Mouse (Mus musculus): ENCODE results near the gene Bax. TPM values are rescaled to one million over a fixed set of nuclear protein-coding genes. Genes with fewer than 3 reads are reported as not detected.
"Not testable (repeated sequence)": the region's sequence is repeated elsewhere in the genome, so short reads cannot be mapped to it uniquely, and the experiment has no call there.

Bax gene
- polyA plus RNA-seq, 1 experiment: 196 TPM

- no peak overlapping the region for H3K4me3 ChIP-seq (ENCODE audit: insufficient read depth, low read length)
- TF ChIP-seq POLR2A (IDR thresholded peaks at IDR 0.05; ENCODE audit: borderline replicate concordance, low read depth, low read length): no peak
- TF ChIP-seq CTCF (IDR thresholded peaks at IDR 0.05; ENCODE audit: low read depth, low read length): no peak
- H3K27ac ChIP-seq (ENCODE audit: insufficient read depth, low read depth, low read length): no peak overlapping the region
- peaks cover 13% of the 10 kb centered on the region for H3K4me1 ChIP-seq (ENCODE audit: control insufficient read depth, insufficient read depth, low read length)
Measured at GRCm38 (mm10) chr7:45492951-45493350, 26.3 kb upstream of the Bax start.

GRCm38 (mm10) chr7:45492225-45492844, 25.6 kb upstream of the Bax start:
- no peak overlapping the region for H3K4me3 ChIP-seq (ENCODE audit: insufficient read depth, low read length)
- H3K4me1 ChIP-seq (ENCODE audit: control insufficient read depth, insufficient read depth, low read length): peaks cover 19% of the 10 kb centered on the region
- H3K27ac ChIP-seq (ENCODE audit: insufficient read depth, low read depth, low read length): no peak overlapping the region
- no peak for TF ChIP-seq CTCF (IDR thresholded peaks at IDR 0.05; ENCODE audit: low read depth, low read length)
- no peak for TF ChIP-seq POLR2A (IDR thresholded peaks at IDR 0.05; ENCODE audit: borderline replicate concordance, low read depth, low read length)

- TF ChIP-seq POLR2A (IDR thresholded peaks at IDR 0.05; ENCODE audit: borderline replicate concordance, low read depth, low read length) (no peak), CTCF (IDR thresholded peaks at IDR 0.05; ENCODE audit: low read depth, low read length) (no peak)
- H3K4me1 ChIP-seq (ENCODE audit: control insufficient read depth, insufficient read depth, low read length): peaks cover 21% of the 10 kb centered on the region
Measured at GRCm38 (mm10) chr7:45491264-45491663, 24.6 kb upstream of the Bax start.

GRCm38 (mm10) chr7:45490822-45491221, 24.1 kb upstream of the Bax start:
- H3K27ac ChIP-seq (ENCODE audit: insufficient read depth, low read depth, low read length): no peak overlapping the region

More at GRCm38 (mm10) chr7:45491264-45491663, 24.6 kb upstream of the Bax start:
- Histone ChIP-seq H3K4me3 (ENCODE audit: insufficient read depth, low read length) (no peak overlapping the region), H3K27ac (ENCODE audit: insufficient read depth, low read depth, low read length) (no peak overlapping the region)

GRCm38 (mm10) chr7:45489578-45489977, 22.9 kb upstream of the Bax start:
- TF ChIP-seq POLR2A (IDR thresholded peaks at IDR 0.05; ENCODE audit: borderline replicate concordance, low read depth, low read length): no peak
- no peak for TF ChIP-seq CTCF (IDR thresholded peaks at IDR 0.05; ENCODE audit: low read depth, low read length)
- Histone ChIP-seq H3K27ac (ENCODE audit: insufficient read depth, low read depth, low read length) (no peak overlapping the region), H3K4me1 (ENCODE audit: control insufficient read depth, insufficient read depth, low read length) (peaks cover 21% of the 10 kb centered on the region), H3K4me3 (ENCODE audit: insufficient read depth, low read length) (no peak overlapping the region)

More at GRCm38 (mm10) chr7:45490822-45491221, 24.1 kb upstream of the Bax start:
- TF ChIP-seq POLR2A (IDR thresholded peaks at IDR 0.05; ENCODE audit: borderline replicate concordance, low read depth, low read length) (no peak), CTCF (IDR thresholded peaks at IDR 0.05; ENCODE audit: low read depth, low read length) (no peak)
- H3K4me3 ChIP-seq (ENCODE audit: insufficient read depth, low read length): no peak overlapping the region
- H3K4me1 ChIP-seq (ENCODE audit: control insufficient read depth, insufficient read depth, low read length): peaks cover 21% of the 10 kb centered on the region

- TF ChIP-seq POLR2A (IDR thresholded peaks at IDR 0.05; ENCODE audit: borderline replicate concordance, low read depth, low read length): peak; percentile 49; the same call in 1 of the 2 replicates
- TF ChIP-seq CTCF (IDR thresholded peaks at IDR 0.05; ENCODE audit: low read depth, low read length): 0 out of 2 replicates have a peak, but pooled peaks have one; percentile 7
- Histone ChIP-seq H3K4me3 (ENCODE audit: insufficient read depth, low read length) (peak within 1 kb of the TSS; percentile 79), H3K27ac (ENCODE audit: insufficient read depth, low read depth, low read length) (peak within 1 kb of the TSS; percentile 54), H3K4me1 (ENCODE audit: control insufficient read depth, insufficient read depth, low read length) (peaks cover 21% of the 10 kb centered on the region)
Measured at GRCm38 (mm10) chr7:45488293-45489204, 21.9 kb upstream of the Bax start, which contains the start of gene Dhdh. TSS of gene Dhdh (minus strand) at chr7:45488805.

GRCm38 (mm10) chr7:45487861-45488292, 21.2 kb upstream of the Bax start:
- H3K27ac ChIP-seq (ENCODE audit: insufficient read depth, low read depth, low read length): no peak overlapping the region
- H3K4me3 ChIP-seq (ENCODE audit: insufficient read depth, low read length): peak overlapping the region; percentile 79
- peaks cover 21% of the 10 kb centered on the region for H3K4me1 ChIP-seq (ENCODE audit: control insufficient read depth, insufficient read depth, low read length)
- no peak for TF ChIP-seq CTCF (IDR thresholded peaks at IDR 0.05; ENCODE audit: low read depth, low read length)
- no peak for TF ChIP-seq POLR2A (IDR thresholded peaks at IDR 0.05; ENCODE audit: borderline replicate concordance, low read depth, low read length)

GRCm38 (mm10) chr7:45486761-45487415, 20.2 kb upstream of the Bax start, which contains the start of gene Gm45808:
TSS of gene Gm45808 (minus strand) at chr7:45486811.
- TF ChIP-seq CTCF (IDR thresholded peaks at IDR 0.05; ENCODE audit: low read depth, low read length): no peak
- no peak for TF ChIP-seq POLR2A (IDR thresholded peaks at IDR 0.05; ENCODE audit: borderline replicate concordance, low read depth, low read length)
- H3K27ac ChIP-seq (ENCODE audit: insufficient read depth, low read depth, low read length): no peak within 1 kb of the TSS
- H3K4me3 ChIP-seq (ENCODE audit: insufficient read depth, low read length): peak within 1 kb of the TSS; percentile 79; the same call in 1 of the 2 replicates
- peaks cover 21% of the 10 kb centered on the region for H3K4me1 ChIP-seq (ENCODE audit: control insufficient read depth, insufficient read depth, low read length)

GRCm38 (mm10) chr7:45486158-45486557, 19.5 kb upstream of the Bax start:
- Histone ChIP-seq H3K4me3 (ENCODE audit: insufficient read depth, low read length) (no peak overlapping the region), H3K27ac (ENCODE audit: insufficient read depth, low read depth, low read length) (no peak overlapping the region), H3K4me1 (ENCODE audit: control insufficient read depth, insufficient read depth, low read length) (peaks cover 20% of the 10 kb centered on the region)
- TF ChIP-seq POLR2A (IDR thresholded peaks at IDR 0.05; ENCODE audit: borderline replicate concordance, low read depth, low read length): no peak
- no peak for TF ChIP-seq CTCF (IDR thresholded peaks at IDR 0.05; ENCODE audit: low read depth, low read length)

GRCm38 (mm10) chr7:45484985-45485384, 18.3 kb upstream of the Bax start:
- H3K27ac ChIP-seq (ENCODE audit: insufficient read depth, low read depth, low read length); H3K4me3 ChIP-seq (ENCODE audit: insufficient read depth, low read length): not testable (repeated sequence)
- H3K4me1 ChIP-seq (ENCODE audit: control insufficient read depth, insufficient read depth, low read length): peaks cover 14% of the 10 kb centered on the region

All from bone marrow macrophage, adult 2 months (primary cell).